Comparison of ENCODE assay signal across 8 mouse cellular contexts in the genomic region with DNA sequence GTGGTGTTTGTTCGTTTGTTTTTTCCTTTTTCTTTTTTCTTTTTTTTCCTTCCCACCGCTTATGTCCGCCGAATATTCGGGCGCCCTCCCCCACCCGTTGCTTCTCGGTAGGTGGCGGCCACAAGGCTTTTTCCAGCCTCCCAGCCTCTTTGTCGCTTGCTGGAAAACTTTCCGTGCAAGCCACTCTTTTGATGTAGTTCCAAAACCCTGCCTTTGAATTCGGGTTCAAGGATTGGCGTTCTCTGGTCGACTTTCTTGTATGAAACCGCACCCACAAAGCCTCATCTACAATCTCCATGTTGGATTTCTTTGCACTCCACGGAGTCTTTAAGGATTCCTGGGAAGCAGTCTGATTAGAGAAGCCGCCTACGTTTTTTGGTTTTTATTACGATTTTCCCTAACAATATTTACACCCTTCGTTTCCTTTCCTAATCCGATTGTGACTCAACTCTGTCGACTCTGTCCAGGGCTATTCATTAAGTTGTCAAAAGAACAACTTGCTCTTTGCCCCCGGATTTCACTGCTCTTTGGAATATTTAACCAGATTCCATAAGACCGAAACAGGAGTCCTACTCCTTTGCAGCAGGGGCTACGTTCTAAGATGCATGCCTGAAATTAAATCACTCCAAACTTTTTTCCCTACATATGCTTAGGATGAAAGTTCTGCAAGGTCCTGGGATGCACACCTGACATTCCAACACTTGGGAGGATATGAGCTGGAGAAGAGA. TPM values are rescaled to one million over a fixed set of nuclear protein-coding genes. Genes with fewer than 3 reads are reported as not detected.
DNase-seq lines count a peak whose midpoint lies in the region; ATAC-seq lines count a peak whose summit lies in the region.

No protein-coding gene starts in this region.

- no peaks in the 10 kb centered on the region for H3K27me3 ChIP-seq in hindbrain, embryonic 12.5 days
- H3K27me3 ChIP-seq in lung, embryonic 15.5 days: no peaks in the 10 kb centered on the region

- no peaks in the 10 kb centered on the region for H3K9me3 ChIP-seq in hindbrain, embryonic 12.5 days (replicated peaks)
- no peaks in the 10 kb centered on the region for H3K9me3 ChIP-seq in lung, embryonic 15.5 days

- DNase-seq in Muller cell, postnatal 12 days (ENCODE audit: inconsistent ontology term): peak; percentile 86
- DNase-seq in cerebellum, adult 18-20 months: peak; percentile 31 to 46
- DNase-seq in forelimb bud, embryonic 11.5 days (ENCODE audit: low read depth, low spot score): peak; percentile 65
- peak; percentile 33 for DNase-seq in layer of hippocampus, adult 9-11 months
- DNase-seq in ovary, postnatal 36 days (ENCODE audit: low spot score): peak; percentile 70
- no peak for DNase-seq in c-Kit-positive CD71-positive TER-119-positive erythroid progenitor cells, embryonic 14.5 days (ENCODE audit: low spot score)

- WGBS in hindbrain, embryonic 12.5 days: under 1% methylated on average over 25 of the region's 25 CpGs
- WGBS in lung, embryonic 15.5 days: 2% methylated on average over 25 of the region's 25 CpGs

- H3K9ac ChIP-seq in hindbrain, embryonic 12.5 days: peak overlapping the region; percentile 73
- H3K9ac ChIP-seq in lung, embryonic 15.5 days: peak overlapping the region; percentile 66

- no peak for ATAC-seq in hindbrain, embryonic 12.5 days (ENCODE audit: low FRiP score)
- no peak for ATAC-seq in lung, embryonic 15.5 days (ENCODE audit: borderline replicate concordance, extremely low read depth, low FRiP score, low TSS enrichment)

- H3K36me3 ChIP-seq in hindbrain, embryonic 12.5 days: peaks cover 8% of the 10 kb centered on the region
- peaks cover 4% of the 10 kb centered on the region for H3K36me3 ChIP-seq in lung, embryonic 15.5 days

- H3K4me3 ChIP-seq in hindbrain, embryonic 12.5 days: peak overlapping the region; percentile 84; the same call in 1 of the 2 replicates
- peak overlapping the region; percentile 77 for H3K4me3 ChIP-seq in lung, embryonic 15.5 days

- H3K4me1 ChIP-seq in hindbrain, embryonic 12.5 days: peaks cover 31% of the 10 kb centered on the region
- peaks cover 37% of the 10 kb centered on the region for H3K4me1 ChIP-seq in lung, embryonic 15.5 days

- peak overlapping the region; percentile 68 for H3K4me2 ChIP-seq in hindbrain, embryonic 12.5 days (replicated peaks)
- H3K4me2 ChIP-seq in lung, embryonic 15.5 days: peak overlapping the region; percentile 69

- H3K27ac ChIP-seq in hindbrain, embryonic 12.5 days: peak overlapping the region; percentile 98
- H3K27ac ChIP-seq in lung, embryonic 15.5 days: peak overlapping the region; percentile 100

RNA-seq across cellular contexts. Expression of a gene that starts 1.2 kb away (rescaled TPM):
- polyA plus RNA-seq in hindbrain, embryonic 12.5 days (2016; fragmentation: Nextera tagmentation; extraction: Ambion mirVana): 242 and 254 TPM in 2 replicates
- 160 and 168 TPM in 2 replicates for polyA plus RNA-seq in lung, embryonic 15.5 days (2015; fragmentation: Nextera tagmentation; extraction: Ambion mirVana)
